Mouse (Mus musculus) erythroblast, embryonic 14.5 days (primary cell): ENCODE data around the gene Gabpa.

Source experiments
- GATA1 ChIP-seq: IDR thresholded peaks from 2 replicates; pipeline ENCODE4 v1.6.1; 2012; ENCODE audit warnings: low read length, inconsistent platforms, mixed read lengths
- TAL1 ChIP-seq: IDR thresholded peaks from 3 replicates; pipeline ENCODE4 v1.6.1; 2012; ENCODE audit warnings: low read length, inconsistent platforms, mixed read lengths

- no peak for TF ChIP-seq GATA1
- TF ChIP-seq TAL1: no peak
Observed at GRCm38 (mm10) chr16:84817423-84817822, 17.3 kb upstream of the Gabpa start.
